20 mouse cellular contexts compared by ENCODE assay signal in genomic region chr5:143583081-143583480, GRCm38 (mm10). TPM values are rescaled to one million over a fixed set of nuclear protein-coding genes. Genes with fewer than 3 reads are reported as not detected.
DNase-seq lines count a peak whose midpoint lies in the region; ATAC-seq and TF ChIP-seq lines count a peak whose summit lies in the region.
"Had no signal": no experiment of that assay in that cellular context is flagged by ENCODE, and none has a peak within 500 bp of the region (broad histone marks: within the 10 kb centered on the region; RNA-seq: fewer than 3 reads in every experiment).

No protein-coding gene starts in this region.

- H3K9me3 ChIP-seq in ES-Bruce4 (replicated peaks; ENCODE audit: control insufficient read depth, insufficient read depth, low read length, poor library complexity, severe bottlenecking) (no peaks in the 10 kb centered on the region), ES-E14 (ENCODE audit: control insufficient read depth, insufficient read depth, low read depth, low read length) (no peaks in the 10 kb centered on the region)
- H3K9me3 ChIP-seq in stomach, postnatal 0 days (ENCODE audit: control insufficient read depth, low read length) = no peaks in the 10 kb centered on the region
- H3K9me3 ChIP-seq in forebrain, embryonic 16.5 days (ENCODE audit: control insufficient read depth, low read length) = no peaks in the 10 kb centered on the region; the same call in 1 of the 2 replicates
- H3K9me3 ChIP-seq: embryonic facial prominence, embryonic 12.5 days; forebrain, embryonic 15.5 days; heart, embryonic 15.5 days; hindbrain, embryonic 13.5 days; intestine, embryonic 15.5 days had no signal

- H3K4me1 ChIP-seq in ES-Bruce4 (ENCODE audit: control insufficient read depth, insufficient read depth, low read length) (no peaks in the 10 kb centered on the region), ES-E14 (ENCODE audit: control insufficient read depth in 2 of 2, insufficient read depth in 2 of 2, low read length in 2 of 2, poor library complexity in 1 of 2) (no peaks in the 10 kb centered on the region)
- H3K4me1 ChIP-seq in stomach, postnatal 0 days (replicated peaks; ENCODE audit: control insufficient read depth, insufficient read depth) = no peaks in the 10 kb centered on the region
- no peaks in the 10 kb centered on the region for H3K4me1 ChIP-seq in forebrain, embryonic 16.5 days (replicated peaks; ENCODE audit: control insufficient read depth, insufficient read depth, low read length)
- H3K4me1 ChIP-seq: embryonic facial prominence, embryonic 12.5 days; forebrain, embryonic 15.5 days; hindbrain, embryonic 13.5 days; intestine, embryonic 15.5 days had no signal

- no peak overlapping the region for H3K4me3 ChIP-seq in layer of hippocampus, adult 2 months
- H3K4me3 ChIP-seq in ES-Bruce4 (ENCODE audit: low read depth, low read length) (no peak overlapping the region), ES-E14 (ENCODE audit: insufficient read depth in 1 of 2, low read depth in 1 of 2, low read length in 2 of 2, poor library complexity in 1 of 2, severe bottlenecking in 1 of 2) (no peak overlapping the region)
- no peak overlapping the region for H3K4me3 ChIP-seq in stomach, postnatal 0 days (ENCODE audit: low read depth, low read length)
- H3K4me3 ChIP-seq in forebrain, embryonic 16.5 days (replicated peaks; ENCODE audit: low read length) = no peak overlapping the region
- H3K4me3 ChIP-seq: embryonic facial prominence, embryonic 12.5 days; forebrain, embryonic 15.5 days; heart, embryonic 15.5 days; hindbrain, embryonic 13.5 days; intestine, embryonic 15.5 days had no signal

- DNase-seq in layer of hippocampus, adult 2 months (ENCODE audit: low spot score in 2 of 2) = no peak
- DNase-seq in layer of hippocampus, postnatal 25 days (ENCODE audit: extremely low spot score in 1 of 2, low spot score in 1 of 2) = no peak
- no peak for DNase-seq in ES-E14 (ENCODE audit: low read depth, low spot score)
- no peak for DNase-seq in stomach, postnatal 0 days (ENCODE audit: low spot score)
- DNase-seq in gastrocnemius, postnatal 14 days = no peak
- DNase-seq: adrenal gland, postnatal 14 days; cerebellum, adult 11-12 months; cerebellum, adult 9-10 months; cerebellum, postnatal 25 days; gastrocnemius, postnatal 10 days; heart, postnatal 14 days had no signal

- H3K27me3 ChIP-seq in ES-Bruce4 (ENCODE audit: control insufficient read depth, insufficient read depth, low read length, poor library complexity, severe bottlenecking) = no peaks in the 10 kb centered on the region
- no peaks in the 10 kb centered on the region for H3K27me3 ChIP-seq in stomach, postnatal 0 days (ENCODE audit: control insufficient read depth, insufficient read depth, low read length)
- H3K27me3 ChIP-seq in forebrain, embryonic 16.5 days (replicated peaks; ENCODE audit: control insufficient read depth, insufficient read depth, low read length) = no peaks in the 10 kb centered on the region
- H3K27me3 ChIP-seq: embryonic facial prominence, embryonic 12.5 days; forebrain, embryonic 15.5 days; heart, embryonic 15.5 days; hindbrain, embryonic 13.5 days; intestine, embryonic 15.5 days had no signal

- 92% methylated on average over 10 of the region's 10 CpGs for WGBS in stomach, postnatal 0 days
- 91% methylated on average over 10 of the region's 10 CpGs for WGBS in forebrain, embryonic 16.5 days

- TF ChIP-seq EP300 in ES-Bruce4 (IDR thresholded peaks at IDR 0.05; ENCODE audit: insufficient read depth, low read depth, low read length) = no peak
- TF ChIP-seq EP300 in stomach, postnatal 0 days (optimal IDR thresholded peaks at IDR 0.05) = no peak

- TF ChIP-seq POLR2A in ES-Bruce4 (IDR thresholded peaks at IDR 0.05; ENCODE audit: insufficient read depth, low read length) = no peak

- no peak overlapping the region for H3K9ac ChIP-seq in ES-Bruce4 (ENCODE audit: low read depth, poor library complexity, severe bottlenecking)
- H3K9ac ChIP-seq in ES-E14 (ENCODE audit: insufficient read depth, low read depth, low read length, poor library complexity, severe bottlenecking) = no peak overlapping the region
- H3K9ac ChIP-seq in stomach, postnatal 0 days (ENCODE audit: low read length) = no peak overlapping the region
- H3K9ac ChIP-seq in forebrain, embryonic 16.5 days (replicated peaks; ENCODE audit: low read depth, low read length) = no peak overlapping the region
- H3K9ac ChIP-seq: embryonic facial prominence, embryonic 12.5 days; forebrain, embryonic 15.5 days; heart, embryonic 15.5 days; hindbrain, embryonic 13.5 days; intestine, embryonic 15.5 days had no signal

- peak; percentile 29; the same call in 1 of the 2 replicates for TF ChIP-seq CTCF in layer of hippocampus, adult 2 months (conservative IDR thresholded peaks at IDR 0.05)
- TF ChIP-seq CTCF in ES-Bruce4 (IDR thresholded peaks at IDR 0.05; ENCODE audit: low read depth, low read length) = peak; percentile 45
- TF ChIP-seq CTCF in stomach, postnatal 0 days (IDR thresholded peaks at IDR 0.05; ENCODE audit: low read depth) = peak; percentile 10

- no peak overlapping the region for H3K27ac ChIP-seq in layer of hippocampus, adult 2 months
- H3K27ac ChIP-seq in ES-Bruce4 (ENCODE audit: insufficient read depth, low read length) = no peak overlapping the region
- no peak overlapping the region for H3K27ac ChIP-seq in ES-E14 (ENCODE audit: insufficient read depth, low read depth, low read length, poor library complexity, severe bottlenecking)
- H3K27ac ChIP-seq in stomach, postnatal 0 days (replicated peaks) = no peak overlapping the region
- H3K27ac ChIP-seq in forebrain, embryonic 16.5 days (ENCODE audit: low read length) = no peak overlapping the region
- H3K27ac ChIP-seq: embryonic facial prominence, embryonic 12.5 days; forebrain, embryonic 15.5 days; heart, embryonic 15.5 days; hindbrain, embryonic 13.5 days; intestine, embryonic 15.5 days had no signal

- in situ Hi-C loops in ES-E14 (cut with MboI; ENCODE audit: low sequenced_read_pairs in 2 of 2, unreplicated experiment in 2 of 2) = no loop called here

- no peak for ATAC-seq in stomach, postnatal 0 days (ENCODE audit: low FRiP score, low TSS enrichment)
- ATAC-seq in forebrain, embryonic 16.5 days = no peak
- ATAC-seq: activated CD4-positive, CD25-positive, alpha-beta regulatory T cell, adult 4 months; forebrain, embryonic 15.5 days; intestine, embryonic 15.5 days had no signal

- H3K4me2 ChIP-seq in stomach, postnatal 0 days (replicated peaks; ENCODE audit: low read depth) = no peak overlapping the region
- H3K4me2 ChIP-seq in forebrain, embryonic 16.5 days (ENCODE audit: low read length) = no peak overlapping the region
- H3K4me2 ChIP-seq: embryonic facial prominence, embryonic 12.5 days; forebrain, embryonic 15.5 days; heart, embryonic 11.5 days; heart, embryonic 15.5 days; hindbrain, embryonic 13.5 days; intestine, embryonic 15.5 days had no signal

- intact Hi-C loops in gastrocnemius, postnatal 14 days (cut with DNase I; ENCODE audit: low total_unique reads) = no loop called here

- H3K36me3 ChIP-seq in ES-Bruce4 (ENCODE audit: control insufficient read depth, insufficient read depth, low read length, poor library complexity, severe bottlenecking) (no peaks in the 10 kb centered on the region), ES-E14 (ENCODE audit: control insufficient read depth, insufficient read depth, low read length, poor library complexity, severe bottlenecking) (no peaks in the 10 kb centered on the region)
- H3K36me3 ChIP-seq in stomach, postnatal 0 days (ENCODE audit: control insufficient read depth, insufficient read depth, low read length) = no peaks in the 10 kb centered on the region
- no peaks in the 10 kb centered on the region for H3K36me3 ChIP-seq in forebrain, embryonic 16.5 days (ENCODE audit: control insufficient read depth, insufficient read depth)
- H3K36me3 ChIP-seq: embryonic facial prominence, embryonic 12.5 days; forebrain, embryonic 15.5 days; heart, embryonic 15.5 days; hindbrain, embryonic 13.5 days; intestine, embryonic 15.5 days had no signal

TF ChIP-seq in ES-E14, 5 proteins besides CTCF, POLR2A, EP300 and RAD21:
- 0 out of 2 replicates have a peak, but pooled peaks have one; percentile 13 for TF ChIP-seq ZC3H11A (IDR thresholded peaks at IDR 0.05; ENCODE audit: borderline replicate concordance, low read depth, low read length)
- no peak for TF ChIP-seq CHD2 (IDR thresholded peaks at IDR 0.05; ENCODE audit: low read depth, low read length)

RNA-seq across cellular contexts. Expression of gene Cyth3, which starts 39.2 kb away (rescaled TPM):
- 10 to 100 TPM; 43.7 to 46.1 TPM for total RNA-seq in layer of hippocampus, adult 2 months (2021)
- 10 to 100 TPM; 40.8 to 49.8 TPM for total RNA-seq in layer of hippocampus, postnatal 25 days (2021)
- polyA plus RNA-seq in ES-Bruce4 (2011; ENCODE audit: insufficient read depth, insufficient read length, low read depth, missing spikeins) = 15.5 and 19.8 TPM in 2 replicates
- total RNA-seq in ES-E14 (2012; rRNA removed) = 8.4 and 11.0 TPM in 2 replicates
- 32.7 and 34.6 TPM in 2 replicates for polyA plus RNA-seq in stomach, postnatal 0 days (2015; fragmentation: Nextera tagmentation; extraction: Ambion mirVana)
- total RNA-seq in gastrocnemius, postnatal 14 days (2021) = 10 to 100 TPM; 33.5 to 39.5 TPM
- 48.8 and 51.9 TPM in 2 replicates for polyA plus RNA-seq in forebrain, embryonic 16.5 days (2015; fragmentation: Nextera tagmentation; extraction: Ambion mirVana)

RNA-seq across cellular contexts. Expression of gene Rac1, which starts 55.2 kb away (rescaled TPM):
- 100 to 1,000 TPM; 393 to 396 TPM for total RNA-seq in layer of hippocampus, adult 2 months (2021)
- 100 to 1,000 TPM; 409 to 455 TPM for total RNA-seq in layer of hippocampus, postnatal 25 days (2021)
- polyA plus RNA-seq in ES-Bruce4 (2011; ENCODE audit: insufficient read depth, insufficient read length, low read depth, missing spikeins) = 278 and 296 TPM in 2 replicates
- total RNA-seq in ES-E14 (2012; rRNA removed) = 90.3 and 122 TPM in 2 replicates
- polyA plus RNA-seq in stomach, postnatal 0 days (2015; fragmentation: Nextera tagmentation; extraction: Ambion mirVana) = 345 and 377 TPM in 2 replicates
- 100 to 1,000 TPM; 197 to 208 TPM for total RNA-seq in gastrocnemius, postnatal 14 days (2021)
- 385 and 445 TPM in 2 replicates for polyA plus RNA-seq in forebrain, embryonic 16.5 days (2015; fragmentation: Nextera tagmentation; extraction: Ambion mirVana)
